Mouse (Mus musculus) intestine, embryonic 16.5 days (tissue): ENCODE measurements around the gene Zswim9. TPM values are rescaled to one million over a fixed set of nuclear protein-coding genes. Genes with fewer than 3 reads are reported as not detected.
"Not testable (repeated sequence)": the region's sequence is repeated elsewhere in the genome, so short reads cannot be mapped to it uniquely, and the experiment has no call there.

Experiments used
- ATAC-seq: fragments of 200-750 bp; cut with Nextera tagmentation; 2 replicates; pipeline ENCODE4 v1.8.0; 2017; ENCODE audit warnings: moderate TSS enrichment, moderate library complexity
- H3K27ac ChIP-seq: fragments of 300-500 bp; sonication (generic); 2 replicates; pipeline ENCODE4 v1.5.1; 2014; ENCODE audit warnings: mild to moderate bottlenecking, low read length
- H3K27me3 ChIP-seq: fragments of 300-500 bp; sonication (generic); replicated peaks from 2 replicates; pipeline ENCODE4 v1.6.1; 2014; ENCODE audit warnings: low read length, control low read depth, mixed read lengths; ENCODE audit not compliant: control insufficient read depth, insufficient read depth
- H3K36me3 ChIP-seq: fragments of 300-500 bp; sonication (generic); 2 replicates; pipeline ENCODE4 v1.6.1; 2014; ENCODE audit warnings: low read length, control low read depth; ENCODE audit not compliant: control insufficient read depth, insufficient read depth
- H3K4me1 ChIP-seq: fragments of 300-500 bp; sonication (generic); 2 replicates; pipeline ENCODE4 v1.6.1; 2014; ENCODE audit warnings: low read length, control low read depth, mixed read lengths; ENCODE audit not compliant: control insufficient read depth, insufficient read depth
- H3K4me2 ChIP-seq: fragments of 300-500 bp; sonication (generic); 2 replicates; pipeline ENCODE4 v1.6.1; 2014; ENCODE audit warnings: low read depth, low read length, control low read depth
- H3K4me3 ChIP-seq: fragments of 300-500 bp; sonication (generic); 2 replicates; pipeline ENCODE4 v1.5.1; 2014; ENCODE audit warnings: mild to moderate bottlenecking, low read length
- H3K9ac ChIP-seq: fragments of 300-500 bp; sonication (generic); 2 replicates; pipeline ENCODE4 v1.6.1; 2014; ENCODE audit warnings: low read depth, low read length
- H3K9me3 ChIP-seq: fragments of 300-500 bp; sonication (generic); 2 replicates; pipeline ENCODE4 v1.6.1; 2016; ENCODE audit warnings: low read length, control low read depth; ENCODE audit not compliant: control insufficient read depth
- WGBS: fragments of 180-500 bp; shearing (Covaris S2); extraction: QIAGEN DNeasy Blood & Tissue Kit; methylation state at CpG from one replicate; pipeline ENCODE4 v1.1.7; 2014; 5-methylcytosine and 5-hydroxymethylcytosine counted together
- polyA plus RNA-seq: library from polyadenylated mRNA; unstranded; fragments of >200 nt; fragmentation: Nextera tagmentation; extraction: Ambion mirVana; gene quantifications from 2 replicates; pipeline ENCODE4 v1.2.1, GENCODE M21; 2015

Gene Zswim9
- polyA plus RNA-seq, 1 experiment from 2014 or later, result 5.3 TPM

DNA sequence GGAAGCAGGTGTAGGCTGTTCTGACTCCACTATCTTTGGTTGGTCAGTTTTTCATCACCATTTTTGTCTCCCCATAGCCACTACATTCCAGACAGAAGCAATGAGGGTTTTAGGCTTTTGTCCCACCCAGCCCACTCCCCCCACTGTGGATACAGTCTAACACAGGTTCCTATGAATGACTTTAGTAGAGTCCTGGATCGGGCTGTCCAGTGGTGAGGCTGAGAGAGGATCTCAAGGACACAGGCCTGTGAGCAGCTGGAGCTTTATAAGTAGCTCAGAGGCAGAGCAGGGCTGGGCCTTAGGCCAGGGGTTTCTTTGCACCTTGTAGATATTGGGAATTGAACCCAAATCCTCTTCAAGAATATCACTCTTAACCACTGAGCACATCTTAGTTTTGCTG is 23.1 kb upstream of the Zswim9 start:
- Histone ChIP-seq H3K4me1 (no peaks in the 10 kb centered on the region), H3K4me2 (no peak overlapping the region), H3K4me3 (no peak overlapping the region), H3K27me3 (no peaks in the 10 kb centered on the region), H3K36me3 (peaks cover 19% of the 10 kb centered on the region), H3K9me3 (no peaks in the 10 kb centered on the region), H3K27ac (no peak overlapping the region), H3K9ac (no peak overlapping the region)
- 90% methylated on average over 1 of the region's 1 CpGs for WGBS
- ATAC-seq, result no peak

DNA sequence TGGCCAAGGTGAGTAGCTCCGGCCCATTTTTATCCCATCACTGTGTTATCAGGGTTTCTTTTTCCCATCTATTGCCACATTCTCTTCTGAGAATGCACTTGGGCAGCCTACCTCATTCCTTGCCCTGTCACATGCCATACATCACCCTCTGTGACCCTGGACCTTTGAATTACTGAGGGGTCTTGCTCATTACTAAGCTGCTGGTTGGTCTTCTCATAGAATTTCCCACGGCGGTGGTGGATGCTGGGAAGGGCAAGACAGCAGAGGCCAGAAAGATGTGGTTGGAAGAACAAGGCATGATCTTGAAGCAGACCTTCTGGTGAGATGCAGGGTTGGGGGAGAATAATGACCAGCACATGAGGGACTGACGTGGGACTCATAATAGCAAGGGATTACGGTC is 20.3 kb upstream of the Zswim9 start:
- H3K36me3 ChIP-seq, result peaks cover 16% of the 10 kb centered on the region
- no peak overlapping the region for H3K4me3 ChIP-seq
- no peaks in the 10 kb centered on the region for H3K27me3 ChIP-seq
- 91% methylated on average over 5 of the region's 5 CpGs for WGBS
- no peak overlapping the region for H3K9ac ChIP-seq
- H3K4me1 ChIP-seq, result no peaks in the 10 kb centered on the region
- no peaks in the 10 kb centered on the region for H3K9me3 ChIP-seq
- no peak for ATAC-seq
- H3K4me2 ChIP-seq, result no peak overlapping the region
- H3K27ac ChIP-seq, result no peak overlapping the region

DNA sequence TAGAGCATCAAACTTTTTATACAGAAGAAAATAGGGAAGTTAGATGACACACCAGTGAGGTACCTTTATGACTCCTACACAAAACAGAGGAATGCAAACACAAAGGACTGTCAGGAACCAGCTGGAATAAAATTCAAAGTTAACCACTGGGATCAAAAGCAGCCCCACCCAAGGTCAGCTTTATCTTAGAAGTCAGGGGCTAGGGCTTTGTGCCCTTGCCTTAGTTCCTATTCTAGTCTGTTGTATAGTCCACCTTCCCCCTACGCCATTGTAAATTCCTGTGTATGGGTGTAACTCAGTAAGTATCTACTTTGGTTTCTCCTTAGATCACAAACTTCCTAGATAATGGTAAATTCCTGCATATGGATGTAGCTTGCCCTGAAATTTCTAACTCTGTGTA is 19.1 kb upstream of the Zswim9 start:
- H3K36me3 ChIP-seq, result peaks cover 16% of the 10 kb centered on the region
- H3K4me1 ChIP-seq, result no peaks in the 10 kb centered on the region
- H3K4me2 ChIP-seq, result no peak overlapping the region
- 70% methylated on average over 1 of the region's 1 CpGs for WGBS
- ATAC-seq, result no peak
- no peaks in the 10 kb centered on the region for H3K9me3 ChIP-seq
- H3K4me3 ChIP-seq, result no peak overlapping the region
- H3K27ac ChIP-seq, result no peak overlapping the region
- no peaks in the 10 kb centered on the region for H3K27me3 ChIP-seq
- no peak overlapping the region for H3K9ac ChIP-seq

DNA sequence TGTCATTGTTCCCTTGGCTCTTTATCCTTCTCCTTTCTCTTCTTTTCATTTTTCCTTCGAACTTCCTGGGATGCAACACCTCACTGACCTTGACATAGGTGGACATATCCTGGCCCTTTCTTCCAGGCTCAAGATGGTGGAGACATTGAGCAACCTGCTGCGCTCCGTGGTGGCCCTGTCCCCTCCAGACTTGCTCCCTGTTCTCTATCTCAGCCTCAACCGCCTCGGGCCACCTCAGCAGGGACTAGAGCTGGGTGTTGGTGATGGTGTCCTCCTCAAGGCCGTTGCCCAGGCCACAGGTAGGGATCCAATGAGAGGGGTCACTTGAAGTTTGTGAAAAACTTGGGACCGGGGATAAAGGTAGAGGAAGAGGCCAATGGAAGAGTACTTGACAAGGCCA is 16.7 kb upstream of the Zswim9 start:
- Histone ChIP-seq H3K4me1 (no peaks in the 10 kb centered on the region), H3K27me3 (no peaks in the 10 kb centered on the region), H3K36me3 (peaks cover 19% of the 10 kb centered on the region), H3K4me2 (no peak overlapping the region), H3K27ac (no peak overlapping the region), H3K9ac (no peak overlapping the region), H3K4me3 (no peak overlapping the region), H3K9me3 (no peaks in the 10 kb centered on the region)
- ATAC-seq, result no peak
- WGBS, result 94% methylated on average over 7 of the region's 7 CpGs

- Histone ChIP-seq H3K4me2 (no peak overlapping the region), H3K9ac (no peak overlapping the region), H3K27me3 (no peaks in the 10 kb centered on the region), H3K4me1 (no peaks in the 10 kb centered on the region), H3K27ac (no peak overlapping the region), H3K4me3 (no peak overlapping the region), H3K9me3 (no peaks in the 10 kb centered on the region), H3K36me3 (peaks cover 15% of the 10 kb centered on the region)
- WGBS, result 86% methylated on average over 11 of the region's 11 CpGs
- ATAC-seq, result no peak
These were observed 15.6 kb upstream of the Zswim9 start for GRCm38 (mm10) chr7:13293878-13294855.

DNA sequence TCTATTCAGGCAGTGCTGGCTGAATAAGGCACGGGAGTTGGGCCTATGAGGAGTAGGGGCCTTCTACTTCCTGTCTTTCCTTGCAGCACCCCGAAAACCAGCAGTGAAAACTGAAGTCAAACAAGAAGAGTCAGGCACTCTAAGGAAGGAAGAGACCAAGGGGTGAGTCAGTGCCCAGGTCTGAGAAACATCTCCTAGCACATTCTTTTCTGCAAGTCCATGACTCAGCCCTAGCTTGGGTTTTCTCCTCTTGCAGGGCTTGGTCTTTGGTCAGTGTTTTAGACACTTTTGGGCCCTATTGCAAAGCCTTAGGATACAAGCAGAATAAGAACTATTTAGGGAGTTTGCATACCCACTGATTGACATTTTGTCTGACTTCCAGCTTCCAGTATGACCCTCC is 12.8 kb upstream of the Zswim9 start:
- peaks cover 10% of the 10 kb centered on the region; the same call in 1 of the 2 replicates for H3K36me3 ChIP-seq
- WGBS, result 78% methylated on average over 2 of the region's 2 CpGs

DNA sequence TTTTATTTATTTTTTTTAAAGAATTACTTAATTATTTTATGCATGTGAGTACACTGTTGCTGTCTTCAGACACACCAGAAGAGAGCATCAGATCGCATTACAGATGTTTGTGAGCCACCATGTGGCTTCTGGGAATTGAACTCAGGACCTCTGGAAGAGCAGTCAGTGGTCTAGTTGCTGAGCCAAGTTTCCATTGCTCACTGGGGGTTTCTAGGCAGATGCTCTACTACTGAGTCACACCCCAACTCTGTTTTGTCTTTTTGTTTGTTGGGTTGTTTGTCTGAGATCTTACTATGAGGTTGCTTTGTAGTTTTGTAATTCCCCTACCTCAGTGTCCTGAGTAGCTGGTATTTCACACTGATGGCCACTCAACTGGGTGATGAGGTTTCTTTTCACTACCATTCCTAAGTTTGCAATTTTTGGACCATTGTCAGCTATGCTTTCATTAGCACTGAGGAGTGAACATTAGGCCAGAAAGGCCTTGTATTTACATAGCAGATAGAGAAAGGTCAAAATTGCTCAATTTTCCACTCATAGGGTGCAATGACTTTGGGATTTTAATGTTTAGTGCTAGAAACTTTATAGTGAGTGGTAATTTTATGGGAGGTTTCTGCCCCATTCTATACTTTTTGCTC is 11.6 kb upstream of the Zswim9 start:
- Histone ChIP-seq H3K4me1 (no peaks in the 10 kb centered on the region), H3K9ac (no peak overlapping the region), H3K36me3 (peaks cover 10% of the 10 kb centered on the region; the same call in 1 of the 2 replicates), H3K27me3 (no peaks in the 10 kb centered on the region), H3K9me3 (no peaks in the 10 kb centered on the region), H3K4me3 (no peak overlapping the region), H3K27ac (no peak overlapping the region), H3K4me2 (no peak overlapping the region)
- no peak for ATAC-seq
- WGBS, result 72% methylated on average over 1 of the region's 1 CpGs

More for the DNA sequence above, 12.8 kb upstream of the Zswim9 start:
- Histone ChIP-seq H3K9me3 (no peaks in the 10 kb centered on the region), H3K27ac (no peak overlapping the region), H3K4me3 (no peak overlapping the region), H3K27me3 (no peaks in the 10 kb centered on the region), H3K4me1 (no peaks in the 10 kb centered on the region), H3K9ac (no peak overlapping the region), H3K4me2 (no peak overlapping the region)
- ATAC-seq, result no peak

DNA sequence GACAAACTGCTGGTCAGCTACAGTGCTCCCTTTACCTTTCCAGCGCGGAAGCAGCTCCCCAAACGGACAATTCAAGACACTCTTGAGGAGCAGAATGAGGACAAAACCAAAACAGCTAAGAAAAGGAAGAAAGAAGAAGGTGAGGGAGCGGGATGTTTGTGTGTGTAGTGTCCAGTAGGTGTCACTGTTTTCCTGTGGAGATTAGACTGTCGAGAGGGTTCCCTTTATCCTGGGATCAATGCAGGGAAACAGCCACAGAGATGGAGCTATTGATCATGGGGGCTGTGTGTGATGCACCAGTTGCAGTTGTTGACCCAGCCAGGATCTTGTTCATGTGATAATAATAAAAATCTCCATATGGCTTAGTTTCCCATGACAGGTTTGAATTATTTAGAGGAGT is 10.1 kb upstream of the Zswim9 start:
- H3K4me1 ChIP-seq, result no peaks in the 10 kb centered on the region
- 44% methylated on average over 5 of the region's 5 CpGs for WGBS
- no peak overlapping the region for H3K4me2 ChIP-seq
- H3K9ac ChIP-seq, result no peak overlapping the region
- ATAC-seq, result peak; percentile 48; the same call in 1 of the 2 replicates
- H3K27me3 ChIP-seq, result no peaks in the 10 kb centered on the region
- H3K9me3 ChIP-seq, result no peaks in the 10 kb centered on the region
- H3K4me3 ChIP-seq, result no peak overlapping the region
- H3K27ac ChIP-seq, result no peak overlapping the region
- peaks cover 14% of the 10 kb centered on the region for H3K36me3 ChIP-seq

DNA sequence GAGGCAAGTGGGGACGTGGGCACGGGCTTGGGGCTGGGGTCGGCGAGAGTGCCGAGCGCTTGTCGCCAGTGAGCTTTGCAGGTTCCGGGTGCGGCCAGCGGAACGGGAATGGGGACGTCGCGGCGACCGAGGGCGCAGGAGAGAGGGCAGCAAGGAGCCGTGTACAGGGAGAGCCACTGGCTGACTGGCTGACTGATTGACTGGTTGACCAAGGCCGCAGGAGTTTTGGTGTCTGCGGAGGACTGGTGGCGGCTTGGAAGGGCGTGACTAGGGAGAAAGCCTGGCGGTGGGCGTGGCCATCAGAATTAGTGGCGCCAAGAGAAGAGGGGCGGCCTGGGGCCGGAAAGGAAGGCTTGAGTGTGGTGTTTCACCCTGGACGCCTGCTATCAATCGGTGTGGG is 436 bp upstream of the Zswim9 start:
- not testable (repeated sequence) for H3K27me3 ChIP-seq, H3K36me3 ChIP-seq, H3K27ac ChIP-seq, H3K4me1 ChIP-seq, H3K9me3 ChIP-seq
- Histone ChIP-seq H3K9ac (peak overlapping the region; percentile 85; the same call in 1 of the 2 replicates), H3K4me2 (0 out of 2 replicates have a peak overlapping the region, but pooled peaks have one; percentile 9), H3K4me3 (peak overlapping the region; percentile 74)
- peak; percentile 72 for ATAC-seq
- 1% methylated on average over 13 of the region's 29 CpGs for WGBS
